Mouse (Mus musculus) cerebellum, postnatal 10 days (tissue): ENCODE results near the gene Cnpy4.

ENCODE experiments used
- DNase-seq, 2 experiments: peaks; one replicate each; pipeline ENCODE4 v3.0.0; 2021; ENCODE audit warnings: mixed read lengths in 2 of 2

Gene Cnpy4

GRCm38 (mm10) chr5:138186950-138187638 lies at the start of gene Cnpy4, which contains the start of gene Taf6:
Cnpy4 (plus strand) TSS chr5:138187485.
Taf6 (minus strand) TSS chr5:138187451.
- DNase-seq, result peak; percentile 92

GRCm38 (mm10) chr5:138137935-138138549 lies 49.2 kb upstream of the Cnpy4 start:
- DNase-seq, result peak; percentile 55 to 62

DNA sequence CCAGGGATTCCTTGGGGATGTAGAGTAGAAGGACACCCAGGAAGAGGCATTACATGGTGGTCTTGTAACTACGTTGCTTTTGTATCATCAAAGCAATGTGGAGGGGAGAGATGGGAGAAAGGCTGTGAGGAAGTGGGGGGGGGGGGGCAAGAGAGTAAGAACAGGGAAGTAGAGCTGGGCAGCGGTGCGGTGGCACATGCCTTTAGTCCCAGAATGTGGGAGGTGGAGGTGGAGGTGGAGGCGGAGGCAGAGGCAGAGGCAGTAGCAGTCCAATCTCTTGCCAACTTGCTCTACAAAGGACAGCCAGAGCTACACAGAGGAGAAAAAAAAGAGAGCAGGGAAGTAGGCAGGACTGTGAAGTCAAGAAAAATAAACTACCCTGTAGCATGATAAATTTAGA lies 48.7 kb upstream of the Cnpy4 start:
- DNase-seq, result no peak

DNA sequence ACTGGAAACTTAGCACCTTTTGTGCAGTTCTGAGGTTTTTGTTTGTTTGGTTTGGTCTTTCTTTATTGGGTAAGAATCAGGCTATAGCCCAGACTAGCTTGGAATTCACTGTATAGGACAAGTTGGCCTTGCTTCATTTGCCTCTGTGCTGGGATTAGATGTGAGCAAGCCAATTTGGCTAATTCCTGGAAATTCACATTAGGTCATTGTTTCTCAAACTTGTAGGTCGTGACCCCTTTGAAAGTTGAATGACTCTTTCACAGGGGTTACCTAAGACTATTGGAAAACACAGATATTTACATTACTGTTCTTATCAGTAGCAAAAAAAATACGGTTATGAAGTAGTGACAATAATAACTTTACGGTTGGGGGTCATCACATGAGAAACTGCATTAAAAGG lies 32.9 kb upstream of the Cnpy4 start:
- DNase-seq, result no peak

DNA sequence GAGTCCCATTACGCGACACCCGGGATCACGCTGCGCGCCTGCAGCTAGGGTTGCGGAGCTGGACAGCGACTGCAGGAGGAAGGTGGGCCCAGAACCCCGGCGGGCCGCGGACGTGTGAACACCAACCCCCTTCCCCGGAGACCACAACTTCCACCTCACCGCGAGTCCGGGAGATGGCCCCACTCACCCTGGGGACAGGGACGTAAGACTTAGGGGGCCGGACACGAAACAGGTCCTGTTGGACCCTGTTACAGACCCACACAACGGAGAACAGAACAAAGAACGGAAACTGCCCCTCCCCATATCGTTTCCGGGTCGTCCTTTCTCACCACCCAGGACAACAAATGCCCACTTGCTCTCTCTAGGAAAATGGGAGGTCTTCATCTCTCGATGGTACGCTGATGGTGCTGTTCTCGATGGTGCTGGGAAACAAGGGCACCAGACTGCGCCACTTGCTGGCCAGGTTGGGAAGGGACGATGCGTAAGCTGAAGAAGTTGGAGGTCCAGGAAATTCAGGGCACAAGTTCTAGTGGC lies 31.8 kb upstream of the Cnpy4 start, which contains the start of gene Zfp113:
Zfp113 (minus strand) TSS at position 302 of the 534 bp plus-strand sequence.
- peak; percentile 90 to 93 for DNase-seq

- DNase-seq, result no peak
These were observed 27.0 kb upstream of the Cnpy4 start for GRCm38 (mm10) chr5:138160224-138160762.

DNA sequence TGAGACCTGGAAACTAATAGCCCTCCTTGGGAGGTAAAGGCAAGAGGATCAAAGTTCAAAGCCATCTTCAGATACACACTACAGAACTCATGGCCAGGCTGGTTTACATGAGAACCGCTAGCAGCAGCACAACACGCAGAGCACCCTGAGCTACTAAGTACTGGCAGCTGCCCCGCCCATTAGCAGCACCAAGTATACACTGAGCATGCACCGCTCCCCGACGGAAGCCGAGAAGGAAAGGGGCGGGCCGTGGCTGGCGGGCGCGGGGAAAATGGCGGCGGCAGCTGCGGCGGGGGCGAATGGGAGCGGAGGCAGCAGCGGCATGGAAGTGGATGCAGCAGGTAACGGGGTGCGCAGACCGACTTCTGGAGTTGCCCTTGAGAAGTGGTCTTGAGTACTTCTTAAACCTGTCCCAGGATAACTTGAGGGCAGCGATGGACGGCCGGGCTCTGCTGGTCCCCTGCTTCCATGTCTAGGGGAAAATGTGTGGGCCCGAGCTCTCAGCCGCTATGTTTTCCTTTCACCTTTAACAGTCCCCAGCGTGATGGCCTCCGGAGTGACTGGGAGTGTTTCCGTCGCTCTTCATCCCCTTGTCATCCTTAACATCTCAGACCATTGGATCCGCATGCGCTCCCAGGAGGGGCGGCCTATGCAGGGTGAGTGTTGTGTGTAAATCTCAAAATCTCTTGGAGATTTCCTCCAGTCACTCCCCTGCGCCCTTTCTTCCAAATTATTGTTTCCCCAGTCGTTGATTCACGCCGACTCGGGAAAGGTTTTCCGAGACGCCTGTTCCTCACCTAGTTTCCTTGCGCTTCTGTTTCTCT lies 26.2 kb upstream of the Cnpy4 start, which contains the start of gene Cops6:
Cops6 (plus strand) TSS at position 230 of the 824 bp plus-strand sequence.
- DNase-seq, result peak; percentile 97 to 98

DNA sequence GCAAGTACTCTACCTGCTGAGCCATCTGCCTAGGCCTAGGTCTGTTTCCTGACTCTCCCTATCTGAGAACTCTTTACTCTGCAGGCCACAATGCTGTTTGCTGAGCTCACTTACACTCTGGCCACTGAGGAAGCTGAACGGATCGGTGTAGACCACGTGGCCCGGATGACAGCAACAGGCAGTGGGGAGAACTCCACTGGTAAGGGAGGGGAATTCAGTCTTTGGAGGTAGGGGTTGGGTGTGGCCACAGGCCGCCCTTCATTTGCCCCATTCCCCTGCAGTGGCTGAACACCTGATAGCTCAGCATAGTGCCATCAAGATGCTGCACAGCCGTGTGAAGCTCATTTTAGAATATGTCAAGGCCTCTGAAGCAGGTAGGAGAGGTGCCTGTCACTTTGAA lies 24.2 kb upstream of the Cnpy4 start:
- DNase-seq, result no peak

DNA sequence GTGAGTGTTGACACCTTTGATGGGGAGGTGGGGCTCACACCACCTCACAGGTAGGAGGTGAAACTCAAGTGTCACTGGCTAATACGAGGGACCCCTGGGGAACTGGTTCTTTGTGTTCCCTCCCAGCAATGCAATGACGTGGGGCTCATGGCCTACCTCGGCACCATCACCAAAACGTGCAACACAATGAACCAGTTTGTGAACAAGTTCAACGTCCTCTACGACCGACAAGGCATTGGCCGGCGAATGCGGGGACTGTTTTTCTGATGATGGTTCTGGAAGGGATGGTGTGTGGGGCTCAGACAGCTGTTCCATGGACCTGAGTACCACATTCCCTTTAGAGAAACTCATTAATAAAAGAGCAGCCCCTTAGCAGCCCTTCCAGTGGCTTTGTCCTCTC lies 23.7 kb upstream of the Cnpy4 start:
- DNase-seq, result no peak

GRCm38 (mm10) chr5:138165594-138165993 lies 21.7 kb upstream of the Cnpy4 start:
- no peak for DNase-seq

GRCm38 (mm10) chr5:138170936-138171561 lies 16.2 kb upstream of the Cnpy4 start:
- DNase-seq, result peak; percentile 99

DNA sequence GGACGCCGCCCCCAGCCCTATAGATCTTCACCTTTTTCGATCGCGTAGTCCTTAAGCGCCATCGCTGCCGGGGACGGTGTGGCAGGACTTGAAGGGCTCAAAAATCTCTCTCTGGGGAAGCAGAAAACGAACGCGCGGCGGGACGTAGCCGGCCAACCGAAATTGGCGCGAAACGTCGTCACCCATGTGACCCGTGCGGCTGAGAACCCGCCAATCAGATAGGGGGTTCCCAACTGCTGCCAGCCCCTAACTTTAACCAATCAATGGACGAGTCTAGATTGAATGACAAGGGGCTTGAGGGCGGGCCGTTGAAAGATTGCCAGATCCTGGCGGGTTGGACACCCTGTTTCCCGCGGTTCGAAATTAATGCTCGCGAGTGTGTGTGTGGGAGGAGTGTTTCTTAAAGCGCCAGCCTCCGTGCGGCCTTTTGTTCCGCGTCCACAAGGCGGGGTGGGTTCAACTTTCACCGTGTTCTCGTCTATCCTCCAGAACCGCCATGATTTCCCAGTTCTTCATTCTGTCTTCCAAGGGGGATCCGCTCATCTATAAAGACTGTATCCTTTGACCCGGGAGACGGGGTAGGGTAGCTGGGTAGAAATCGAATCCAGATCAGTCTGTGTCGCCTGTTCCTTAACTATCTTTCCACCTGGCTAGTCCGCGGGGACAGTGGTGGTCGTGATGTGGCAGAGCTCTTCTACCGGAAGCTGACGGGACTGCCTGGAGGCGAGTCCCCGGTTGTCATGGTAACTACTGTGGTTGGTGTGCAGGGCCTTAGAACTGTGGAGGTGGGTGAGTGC lies 15.4 kb upstream of the Cnpy4 start, which contains the start of the genes Ap4m1 and Mcm7:
Ap4m1 (plus strand) TSS at position 308 of the 797 bp plus-strand sequence.
Mcm7 (minus strand) TSS at position 728 of the 797 bp plus-strand sequence.
- peak; percentile 99 for DNase-seq

- no peak for DNase-seq
These were observed 14.1 kb upstream of the Cnpy4 start for GRCm38 (mm10) chr5:138173217-138173616.

DNA sequence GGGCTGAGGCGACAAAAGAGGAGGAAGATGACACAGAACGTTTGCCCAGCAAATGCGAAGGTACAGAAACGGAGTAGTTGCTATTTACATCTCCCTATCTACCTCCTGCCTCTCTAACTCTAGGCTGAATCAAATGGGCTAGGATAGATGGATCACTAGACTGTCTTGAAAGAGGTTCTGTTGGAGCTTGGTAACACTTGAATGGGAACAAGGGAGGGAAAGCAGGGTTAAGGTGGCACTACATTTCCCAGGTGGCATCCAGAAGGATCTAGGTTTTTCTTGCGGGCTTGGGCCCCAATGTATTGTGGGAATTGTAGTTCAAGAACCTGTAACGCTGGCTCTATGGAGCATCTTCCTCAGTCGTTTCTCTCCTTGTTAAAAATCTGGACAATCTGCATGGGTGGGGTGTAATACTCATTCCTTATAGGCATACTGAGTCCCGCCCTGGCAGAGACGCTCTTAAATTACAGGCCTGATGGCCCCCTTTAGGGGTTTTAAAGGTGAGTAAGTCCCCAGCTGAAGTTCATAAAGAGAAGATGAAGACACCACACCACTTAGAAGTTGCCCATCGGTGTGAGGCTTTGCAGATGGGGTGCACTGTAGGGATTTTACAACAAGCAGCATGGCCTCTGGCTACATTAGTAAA lies 499 bp downstream of the Cnpy4 start:
- DNase-seq, result peak; percentile 82 to 85

DNA sequence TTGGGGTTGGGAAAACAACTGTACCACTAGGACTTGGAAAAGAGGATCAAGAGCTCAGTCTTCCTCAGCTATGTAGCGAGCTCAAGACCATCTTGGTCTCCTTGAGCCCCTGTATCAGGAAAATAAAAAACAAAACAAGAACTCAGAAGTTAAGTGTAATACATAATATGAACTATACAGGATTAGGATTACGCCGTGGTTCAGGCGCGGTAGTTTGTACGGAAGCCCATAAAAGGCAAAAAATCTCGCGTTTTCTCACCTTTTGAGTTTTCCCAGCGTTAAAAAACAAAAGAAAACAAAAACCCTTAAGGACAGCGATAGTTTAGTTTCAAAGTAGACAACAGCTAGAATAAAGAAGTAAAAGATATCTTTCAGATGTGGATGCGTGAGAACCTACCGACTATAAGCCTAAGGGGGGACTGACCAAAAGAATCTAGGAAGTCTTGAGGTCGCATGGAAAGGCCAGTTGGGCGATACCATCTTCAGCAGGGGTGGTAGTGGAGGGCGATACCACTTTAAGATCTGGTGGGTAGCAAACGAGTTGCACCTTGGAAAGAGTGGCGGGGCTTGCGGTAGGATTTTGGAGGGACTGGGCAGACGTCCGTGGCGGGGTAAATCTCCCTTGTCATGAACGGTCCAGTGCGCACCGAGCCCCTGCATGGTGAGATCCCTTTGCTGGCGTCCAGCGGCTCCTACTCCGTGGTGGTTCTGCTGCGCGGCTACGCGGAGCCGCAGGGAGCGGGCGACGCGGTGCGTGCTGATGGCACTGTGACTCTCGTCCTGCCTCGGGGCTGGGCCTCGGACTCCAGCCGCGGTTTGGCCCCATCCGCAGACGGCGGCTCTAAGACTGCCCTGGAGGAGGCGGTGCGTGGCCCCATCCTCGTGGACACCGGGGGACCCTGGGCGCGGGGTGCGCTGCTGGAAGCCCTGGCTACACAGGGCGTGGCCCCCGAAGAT lies 6.8 kb downstream of the Cnpy4 start, which contains the start of gene Mblac1:
Mblac1 (plus strand) TSS at position 544 of the 957 bp plus-strand sequence.
- peak; percentile 91 to 92 for DNase-seq

DNA sequence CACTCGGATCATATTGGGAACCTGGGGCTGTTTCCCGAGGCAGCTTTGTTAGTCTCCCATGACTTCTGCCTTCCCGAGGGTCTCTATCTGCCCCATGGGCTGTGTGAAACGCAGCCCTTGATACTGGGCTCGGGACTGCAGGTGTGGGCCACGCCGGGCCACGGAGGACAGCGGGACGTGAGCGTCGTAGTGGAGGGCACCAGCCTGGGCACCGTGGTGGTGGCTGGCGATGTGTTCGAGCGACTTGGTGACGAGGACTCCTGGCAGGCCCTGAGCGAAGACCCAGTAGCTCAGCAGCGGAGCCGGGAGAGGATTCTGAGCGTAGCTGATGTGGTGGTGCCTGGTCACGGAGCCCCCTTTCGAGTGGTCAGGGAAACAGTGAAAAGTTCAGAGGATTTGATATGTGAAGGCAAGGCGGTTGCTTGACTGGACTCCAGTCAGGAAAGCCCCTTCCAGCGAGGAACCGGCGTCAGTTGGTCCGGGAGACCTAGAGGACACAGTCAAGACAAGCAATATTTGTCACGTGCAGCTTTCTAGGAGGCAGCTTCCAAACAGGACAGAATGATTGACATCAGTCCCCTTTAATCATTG lies 7.6 kb downstream of the Cnpy4 start:
- DNase-seq, result peak; percentile 70 to 72

GRCm38 (mm10) chr5:138195463-138195862 lies 8.2 kb downstream of the Cnpy4 start:
- DNase-seq, result no peak

DNA sequence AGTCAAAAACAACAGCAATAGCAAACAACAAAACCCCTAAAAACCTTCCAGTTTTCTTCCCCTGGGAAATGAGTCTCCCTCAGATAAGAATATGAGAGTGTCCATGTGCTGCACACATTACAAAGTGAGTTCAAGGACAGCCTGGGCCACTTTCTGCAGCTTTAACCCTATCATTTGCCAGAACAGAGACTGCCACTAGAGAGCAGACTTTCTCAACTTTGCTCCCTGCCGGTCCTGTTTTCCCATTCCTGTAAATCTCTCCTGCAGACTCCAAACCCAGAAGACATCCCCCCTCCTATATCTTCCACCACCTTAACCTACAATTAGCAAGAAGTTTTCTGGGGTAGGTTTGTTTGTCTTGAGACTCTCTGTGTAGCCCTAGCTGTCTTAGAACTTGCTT lies 12.3 kb downstream of the Cnpy4 start:
- DNase-seq, result peak; percentile 49 to 62

DNA sequence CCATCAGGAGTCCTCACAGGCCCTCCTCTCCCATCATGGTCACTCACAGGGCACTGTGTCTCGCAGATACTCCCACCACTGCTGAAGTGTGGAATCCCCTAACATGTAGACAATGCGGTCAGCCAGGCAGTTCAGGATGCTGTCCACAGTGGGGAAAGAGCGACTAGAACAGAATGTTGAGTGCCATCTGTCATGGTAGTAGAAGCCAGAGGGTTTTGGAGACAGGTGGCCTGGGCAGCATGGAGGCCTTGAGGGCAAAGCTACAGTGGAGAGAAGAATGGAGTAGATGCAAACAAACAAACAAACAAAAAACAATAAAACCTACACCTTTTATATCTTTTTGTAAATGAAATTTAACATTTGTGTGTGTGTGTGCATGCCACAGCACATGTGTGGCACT lies 14.8 kb downstream of the Cnpy4 start:
- DNase-seq, result peak; percentile 54 to 61
